Mouse (Mus musculus): ENCODE measurements around the gene Hcls1. TPM values are rescaled to one million over a fixed set of nuclear protein-coding genes. Genes with fewer than 3 reads are reported as not detected.

The Hcls1 gene
- total RNA-seq (2014; rRNA removed) (0.78 and 1.7 TPM in 2 replicates), polyA plus RNA-seq (2015; fragmentation: Nextera tagmentation; extraction: Ambion mirVana) (2.1 and 2.2 TPM in 2 replicates)

DNA sequence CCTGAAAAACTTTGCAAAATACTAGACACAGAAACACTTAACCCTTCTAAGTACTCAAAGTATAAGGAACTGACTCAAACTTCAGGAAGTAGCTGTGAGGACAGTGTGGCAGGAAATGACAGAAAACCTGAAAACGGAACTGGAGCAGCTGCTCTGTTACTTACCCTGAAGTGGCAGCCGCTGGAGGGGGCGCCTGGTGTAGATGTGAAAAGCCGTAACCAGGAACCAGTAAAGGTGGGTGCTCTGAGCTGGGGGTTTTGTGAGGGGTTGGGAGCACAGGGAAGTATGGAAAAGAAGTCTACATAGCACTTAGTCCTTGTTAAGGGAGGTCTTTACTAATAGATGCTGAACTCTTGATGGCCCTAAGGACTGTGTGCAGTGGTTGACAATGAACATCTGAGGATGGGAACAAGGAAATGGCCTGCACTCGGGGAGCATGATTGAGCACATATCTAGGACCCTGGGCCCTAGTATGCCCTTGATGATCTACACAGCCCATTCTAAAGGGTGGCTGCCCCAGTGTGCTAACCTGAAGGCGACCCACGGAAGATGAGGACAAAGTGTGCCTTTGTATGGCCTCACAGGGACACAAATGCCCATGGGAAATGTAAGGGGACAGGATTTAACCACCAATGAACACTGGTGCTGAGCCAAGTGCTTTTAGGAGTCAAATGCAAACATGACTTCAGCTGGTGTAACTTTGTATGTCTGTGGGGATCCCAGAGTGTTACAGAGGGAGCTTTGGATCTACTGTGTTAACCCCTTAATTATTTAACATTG is at the start of gene Hcls1:
Gene Hcls1 (plus strand): TSS at position 143 of the 780 bp plus-strand sequence.
- peaks cover 23% of the 10 kb centered on the region for H3K36me3 ChIP-seq (ENCODE audit: insufficient read depth, low read length)
- WGBS, result 81% methylated on average over 7 of the region's 7 CpGs
- TF ChIP-seq CTCF (IDR thresholded peaks at IDR 0.05; ENCODE audit: low read depth), result no peak
- ATAC-seq (no peak), DNase-seq (ENCODE audit: low spot score) (no peak)
- H3K4me1 ChIP-seq (ENCODE audit: insufficient read depth, low read length), result no peaks in the 10 kb centered on the region
- no peaks in the 10 kb centered on the region for H3K9me3 ChIP-seq (ENCODE audit: low read length)
- no peaks in the 10 kb centered on the region for H3K27me3 ChIP-seq (ENCODE audit: insufficient read depth, low read length)
- H3K27ac ChIP-seq, result peak within 1 kb of the TSS; percentile 22; the same call in 1 of the 2 replicates
- no peak within 1 kb of the TSS for H3K9ac ChIP-seq (replicated peaks; ENCODE audit: low read length)
- no peak within 1 kb of the TSS for H3K4me3 ChIP-seq (ENCODE audit: low read length)
- H3K4me2 ChIP-seq (ENCODE audit: low read depth, low read length), result no peak within 1 kb of the TSS

DNA sequence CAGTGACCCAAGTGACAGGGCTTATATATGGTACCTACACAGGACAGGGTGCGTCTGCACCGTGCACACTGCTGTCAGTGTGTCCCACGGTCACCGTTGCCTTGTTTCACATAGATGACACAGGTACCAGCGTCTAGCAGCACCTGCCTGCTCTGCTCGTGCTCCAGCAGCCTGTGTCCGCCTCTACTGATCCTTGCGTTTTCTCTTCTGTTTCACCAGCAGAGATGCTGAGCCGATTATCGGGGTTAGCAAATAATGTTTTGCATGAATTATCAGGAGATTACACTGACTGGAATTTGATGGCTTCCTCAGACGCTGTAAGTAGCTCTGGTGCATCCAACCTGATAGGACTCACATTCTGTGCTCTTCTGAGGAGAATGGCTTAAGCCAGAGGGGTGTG is 48.9 kb upstream of the Hcls1 start:
- H3K27ac ChIP-seq, result no peak overlapping the region
- WGBS, result 93% methylated on average over 11 of the region's 11 CpGs
- TF ChIP-seq CTCF (IDR thresholded peaks at IDR 0.05; ENCODE audit: low read depth), result no peak
- no peak overlapping the region for H3K4me2 ChIP-seq (ENCODE audit: low read depth, low read length)
- no peaks in the 10 kb centered on the region for H3K4me1 ChIP-seq (ENCODE audit: insufficient read depth, low read length)
- DNase-seq (ENCODE audit: low spot score), result no peak
- no peaks in the 10 kb centered on the region for H3K27me3 ChIP-seq (ENCODE audit: insufficient read depth, low read length)
- peaks cover 36% of the 10 kb centered on the region for H3K36me3 ChIP-seq (ENCODE audit: insufficient read depth, low read length)
- no peaks in the 10 kb centered on the region for H3K9me3 ChIP-seq (ENCODE audit: low read length)
- no peak overlapping the region for H3K4me3 ChIP-seq (ENCODE audit: low read length)
- no peak for ATAC-seq
- H3K9ac ChIP-seq (replicated peaks; ENCODE audit: low read length), result no peak overlapping the region

DNA sequence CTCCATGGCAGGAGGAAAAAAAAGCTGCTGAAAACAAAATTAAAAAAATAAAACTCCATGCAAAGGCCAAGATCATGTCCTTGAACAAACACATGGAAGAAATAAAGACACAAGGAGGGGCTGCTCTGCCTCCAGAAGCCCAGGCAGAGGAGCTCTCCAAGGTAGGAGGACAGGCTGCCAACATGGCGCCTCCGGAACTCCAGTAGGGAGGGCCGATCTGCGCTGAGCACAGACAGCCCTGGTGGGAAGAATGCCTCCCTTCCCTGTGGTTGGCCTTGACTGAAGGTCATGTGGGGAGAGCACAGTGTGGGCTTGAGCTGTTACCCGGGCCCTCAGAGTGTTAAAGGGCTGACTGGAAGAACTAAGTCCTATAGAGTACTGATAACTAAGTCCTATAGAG is 47.2 kb upstream of the Hcls1 start:
- 89% methylated on average over 5 of the region's 5 CpGs for WGBS
- H3K9ac ChIP-seq (replicated peaks; ENCODE audit: low read length), result no peak overlapping the region
- H3K27me3 ChIP-seq (ENCODE audit: insufficient read depth, low read length), result no peaks in the 10 kb centered on the region
- peaks cover 49% of the 10 kb centered on the region for H3K36me3 ChIP-seq (ENCODE audit: insufficient read depth, low read length)
- H3K4me3 ChIP-seq (ENCODE audit: low read length), result no peak overlapping the region
- no peaks in the 10 kb centered on the region for H3K9me3 ChIP-seq (ENCODE audit: low read length)
- DNase-seq (ENCODE audit: low spot score) (no peak), ATAC-seq (no peak)
- H3K4me2 ChIP-seq (ENCODE audit: low read depth, low read length), result no peak overlapping the region
- no peak overlapping the region for H3K27ac ChIP-seq
- TF ChIP-seq CTCF (IDR thresholded peaks at IDR 0.05; ENCODE audit: low read depth), result no peak
- no peaks in the 10 kb centered on the region for H3K4me1 ChIP-seq (ENCODE audit: insufficient read depth, low read length)

DNA sequence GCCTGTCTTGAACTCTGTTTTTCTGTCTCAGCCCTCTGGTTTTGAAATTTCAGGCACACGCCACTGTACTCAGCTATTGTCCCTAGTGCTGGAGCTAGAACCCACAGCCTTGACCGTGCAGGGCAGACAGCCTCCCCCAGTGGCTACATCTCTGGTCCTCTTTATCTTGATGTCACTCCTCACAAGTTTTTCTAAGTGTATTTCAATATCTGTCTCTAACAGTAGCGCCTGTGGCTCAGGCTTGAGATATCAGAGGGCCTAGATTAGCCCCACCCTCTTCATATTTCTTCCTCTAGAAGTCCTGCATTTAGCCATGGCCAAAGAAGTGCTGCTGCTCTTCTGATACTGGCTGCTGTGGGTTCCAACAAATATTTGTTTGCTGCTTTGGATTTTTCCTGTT is 44.2 kb upstream of the Hcls1 start:
- ATAC-seq (no peak), DNase-seq (ENCODE audit: low spot score) (no peak)
- no peaks in the 10 kb centered on the region for H3K9me3 ChIP-seq (ENCODE audit: low read length)
- no peaks in the 10 kb centered on the region for H3K4me1 ChIP-seq (ENCODE audit: insufficient read depth, low read length)
- no peak overlapping the region for H3K4me3 ChIP-seq (ENCODE audit: low read length)
- H3K27me3 ChIP-seq (ENCODE audit: insufficient read depth, low read length), result no peaks in the 10 kb centered on the region
- no peak overlapping the region for H3K4me2 ChIP-seq (ENCODE audit: low read depth, low read length)
- peaks cover 74% of the 10 kb centered on the region for H3K36me3 ChIP-seq (ENCODE audit: insufficient read depth, low read length)
- no peak overlapping the region for H3K9ac ChIP-seq (replicated peaks; ENCODE audit: low read length)
- 99% methylated on average over 3 of the region's 3 CpGs for WGBS
- no peak overlapping the region for H3K27ac ChIP-seq
- no peak for TF ChIP-seq CTCF (IDR thresholded peaks at IDR 0.05; ENCODE audit: low read depth)

DNA sequence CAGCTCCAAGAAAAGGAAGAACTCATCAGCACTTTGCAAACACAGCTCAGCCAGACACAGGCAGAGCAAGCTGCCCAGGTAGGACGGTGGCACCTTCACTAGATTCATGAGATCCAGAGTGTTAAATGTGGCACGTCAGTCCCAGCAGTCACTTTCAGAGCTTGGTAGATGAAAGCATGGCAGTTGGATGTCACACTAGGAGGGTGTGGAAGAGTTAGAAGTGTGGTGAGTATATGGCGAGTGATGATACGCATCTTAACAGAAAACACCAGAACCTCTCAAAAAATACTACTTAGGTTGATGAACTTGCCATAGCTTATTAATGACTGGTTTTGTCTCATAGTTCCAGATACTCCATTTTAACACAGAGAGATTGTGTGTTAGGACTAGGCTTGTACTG is 43.4 kb upstream of the Hcls1 start:
- Histone ChIP-seq H3K27ac (no peak overlapping the region), H3K9me3 (ENCODE audit: low read length) (no peaks in the 10 kb centered on the region), H3K4me2 (ENCODE audit: low read depth, low read length) (no peak overlapping the region), H3K4me3 (ENCODE audit: low read length) (no peak overlapping the region), H3K4me1 (ENCODE audit: insufficient read depth, low read length) (no peaks in the 10 kb centered on the region), H3K9ac (replicated peaks; ENCODE audit: low read length) (no peak overlapping the region), H3K36me3 (ENCODE audit: insufficient read depth, low read length) (peaks cover 74% of the 10 kb centered on the region), H3K27me3 (ENCODE audit: insufficient read depth, low read length) (no peaks in the 10 kb centered on the region)
- TF ChIP-seq CTCF (IDR thresholded peaks at IDR 0.05; ENCODE audit: low read depth), result no peak
- WGBS, result 96% methylated on average over 4 of the region's 4 CpGs
- ATAC-seq (no peak), DNase-seq (ENCODE audit: low spot score) (no peak)

DNA sequence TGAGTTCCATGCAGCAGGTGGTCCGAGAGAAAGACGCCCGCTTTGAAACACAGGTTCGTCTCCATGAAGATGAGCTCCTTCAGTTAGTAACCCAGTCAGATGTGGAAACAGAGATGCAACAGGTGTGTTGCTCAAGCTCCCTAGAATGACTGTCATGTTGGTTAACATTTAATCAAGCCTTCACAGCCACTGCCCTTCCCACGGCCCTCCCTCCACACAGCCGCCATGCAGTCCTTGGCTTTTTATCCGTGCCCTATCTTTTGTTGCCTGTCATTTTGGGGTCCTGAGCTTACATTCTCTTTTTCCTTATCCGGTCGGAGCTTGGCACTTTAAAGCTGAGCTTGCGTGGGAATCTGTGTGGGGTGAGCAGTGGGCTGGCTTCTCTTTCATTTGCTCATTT is 41.5 kb upstream of the Hcls1 start:
- Histone ChIP-seq H3K9ac (replicated peaks; ENCODE audit: low read length) (no peak overlapping the region), H3K36me3 (ENCODE audit: insufficient read depth, low read length) (peaks cover 78% of the 10 kb centered on the region), H3K4me3 (ENCODE audit: low read length) (no peak overlapping the region), H3K27me3 (ENCODE audit: insufficient read depth, low read length) (no peaks in the 10 kb centered on the region), H3K27ac (no peak overlapping the region), H3K9me3 (ENCODE audit: low read length) (no peaks in the 10 kb centered on the region), H3K4me2 (ENCODE audit: low read depth, low read length) (no peak overlapping the region), H3K4me1 (ENCODE audit: insufficient read depth, low read length) (no peaks in the 10 kb centered on the region)
- 91% methylated on average over 10 of the region's 10 CpGs for WGBS
- DNase-seq (ENCODE audit: low spot score), result no peak
- TF ChIP-seq CTCF (IDR thresholded peaks at IDR 0.05; ENCODE audit: low read depth), result no peak
- no peak for ATAC-seq

DNA sequence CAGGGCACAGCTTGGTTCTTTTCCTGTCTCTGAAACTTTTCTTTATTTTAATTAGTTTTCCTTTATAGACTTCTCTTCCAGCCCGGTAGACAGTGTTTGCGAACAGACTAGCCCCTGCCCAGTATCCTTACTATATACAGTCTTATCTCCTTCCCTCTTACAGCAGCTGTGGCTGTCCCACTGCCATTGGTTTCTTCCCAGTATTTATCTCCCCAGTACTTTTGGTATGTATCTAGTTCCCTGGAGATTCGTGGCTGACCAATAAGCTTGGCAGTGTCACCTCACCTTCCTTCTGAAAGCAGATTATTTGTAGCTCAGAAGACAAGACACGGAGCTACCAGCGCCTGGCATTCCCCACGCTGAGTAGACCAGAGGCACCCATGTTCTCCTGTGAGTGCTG is 38.1 kb upstream of the Hcls1 start:
- TF ChIP-seq CTCF (IDR thresholded peaks at IDR 0.05; ENCODE audit: low read depth), result no peak
- WGBS, result 97% methylated on average over 6 of the region's 6 CpGs
- no peaks in the 10 kb centered on the region for H3K4me1 ChIP-seq (ENCODE audit: insufficient read depth, low read length)
- no peaks in the 10 kb centered on the region for H3K27me3 ChIP-seq (ENCODE audit: insufficient read depth, low read length)
- ATAC-seq (no peak), DNase-seq (ENCODE audit: low spot score) (no peak)
- H3K4me3 ChIP-seq (ENCODE audit: low read length), result no peak overlapping the region
- peaks cover 82% of the 10 kb centered on the region for H3K36me3 ChIP-seq (ENCODE audit: insufficient read depth, low read length)
- no peak overlapping the region for H3K9ac ChIP-seq (replicated peaks; ENCODE audit: low read length)
- no peak overlapping the region for H3K27ac ChIP-seq
- H3K9me3 ChIP-seq (ENCODE audit: low read length), result no peaks in the 10 kb centered on the region
- H3K4me2 ChIP-seq (ENCODE audit: low read depth, low read length), result no peak overlapping the region

All from hindbrain, postnatal 0 days (tissue).